Mouse (Mus musculus) G1E (cell line): ENCODE measurements around the gene Plce1. TPM values are rescaled to one million over a fixed set of nuclear protein-coding genes. Genes with fewer than 3 reads are reported as not detected.

Source experiments
- ATAC-seq: 2 replicates; pipeline ENCODE4 v1.8.0; 2016; ENCODE audit warnings: mild to moderate bottlenecking; ENCODE audit not compliant: insufficient number of reproducible peaks, poor library complexity, low FRiP score, severe bottlenecking; ENCODE audit errors: extremely low read depth
- DNase-seq: peaks from one replicate; pipeline ENCODE4 v3.0.0; 2012; ENCODE audit warnings: low spot score
- H3K27me3 ChIP-seq: 2 replicates; pipeline ENCODE4 v1.6.1; 2012; ENCODE audit warnings: mild to moderate bottlenecking, low read length, inconsistent platforms; ENCODE audit not compliant: insufficient read depth
- H3K36me3 ChIP-seq: replicated peaks from 2 replicates; pipeline ENCODE3; 2012; ENCODE audit warnings: mild to moderate bottlenecking, inconsistent platforms
- H3K4me1 ChIP-seq: 2 replicates; pipeline ENCODE4 v1.6.1; 2012; ENCODE audit warnings: low read depth, low read length, inconsistent platforms, mixed read lengths; ENCODE audit not compliant: insufficient read depth
- H3K4me3 ChIP-seq: 2 replicates; pipeline ENCODE4 v1.5.1; 2012; ENCODE audit warnings: low read depth, mild to moderate bottlenecking, inconsistent platforms, low read length, moderate library complexity, mixed read lengths
- H3K9me3 ChIP-seq: replicated peaks from 2 replicates; pipeline ENCODE4 v1.6.1; 2012; ENCODE audit warnings: inconsistent platforms
- CTCF ChIP-seq: IDR thresholded peaks from 2 replicates; pipeline ENCODE4 v1.5.1; 2012; ENCODE audit warnings: low read depth, low read length, inconsistent platforms, mixed read lengths
- GATA1 ChIP-seq: IDR thresholded peaks from 2 replicates; pipeline ENCODE4 v1.6.1; 2012; ENCODE audit warnings: borderline replicate concordance, low read length, inconsistent platforms, mixed read lengths
- GATA2 ChIP-seq: IDR thresholded peaks from 2 replicates; pipeline ENCODE4 v1.6.1; 2012; ENCODE audit warnings: low read depth, low read length, inconsistent platforms, borderline replicate concordance
- POLR2AphosphoS5 ChIP-seq: IDR thresholded peaks from 2 replicates; pipeline ENCODE4 v1.6.1; 2012; ENCODE audit warnings: low read depth, low read length, inconsistent platforms; ENCODE audit not compliant: insufficient replicate concordance
- TAL1 ChIP-seq: conservative IDR thresholded peaks from 2 replicates; pipeline ENCODE4 v1.6.1; 2012; ENCODE audit warnings: low read depth, low read length, inconsistent platforms, mixed read lengths
- polyA plus RNA-seq: library from polyadenylated mRNA; stranded (reverse); fragments of >175 nt; gene quantifications from 2 replicates; pipeline ENCODE4 v1.2.3, GENCODE M21; 2012
- total RNA-seq, 2 experiments: library from RNA; stranded (forward) in 1 of 2; stranded (reverse) in 1 of 2; fragments of 200-1000 nt in 1 of 2; fragments of >200 nt in 1 of 2; fragmentation: Nextera tagmentation in 1 of 2; gene quantifications; 2 replicates each; pipeline ENCODE4 v1.2.3; 2014 to 2017

The Plce1 gene
- total and polyA plus RNA-seq, 3 experiments, result 0.16 TPM; not detected in 2

DNA sequence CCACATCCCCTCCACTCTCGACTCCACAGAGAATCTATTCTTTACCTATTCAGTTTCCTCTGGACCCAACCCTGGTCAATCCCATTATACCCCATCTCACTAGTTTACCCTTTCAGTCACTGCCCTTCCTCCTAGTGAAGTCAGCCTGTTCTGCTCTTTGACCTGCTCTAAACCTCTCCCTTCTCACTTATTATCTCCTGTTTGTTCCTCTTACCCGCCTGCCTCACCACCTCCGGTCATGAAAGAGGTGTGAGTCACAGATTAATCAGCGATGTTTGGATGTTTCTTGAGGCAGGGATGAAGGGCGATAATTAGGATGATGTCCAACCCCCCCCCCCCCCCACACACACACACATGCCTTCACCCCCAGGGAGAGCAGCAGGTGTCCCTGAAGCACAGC, 120.2 kb downstream of the Plce1 start:
- DNase-seq, result no peak
- Histone ChIP-seq H3K36me3 (no peaks in the 10 kb centered on the region), H3K27me3 (no peaks in the 10 kb centered on the region; the same call in 1 of the 2 replicates), H3K4me1 (no peaks in the 10 kb centered on the region), H3K9me3 (no peaks in the 10 kb centered on the region), H3K4me3 (no peak overlapping the region)
- no peak for ATAC-seq
- TF ChIP-seq GATA1, result no peak
- TF ChIP-seq POLR2AphosphoS5, result no peak

DNA sequence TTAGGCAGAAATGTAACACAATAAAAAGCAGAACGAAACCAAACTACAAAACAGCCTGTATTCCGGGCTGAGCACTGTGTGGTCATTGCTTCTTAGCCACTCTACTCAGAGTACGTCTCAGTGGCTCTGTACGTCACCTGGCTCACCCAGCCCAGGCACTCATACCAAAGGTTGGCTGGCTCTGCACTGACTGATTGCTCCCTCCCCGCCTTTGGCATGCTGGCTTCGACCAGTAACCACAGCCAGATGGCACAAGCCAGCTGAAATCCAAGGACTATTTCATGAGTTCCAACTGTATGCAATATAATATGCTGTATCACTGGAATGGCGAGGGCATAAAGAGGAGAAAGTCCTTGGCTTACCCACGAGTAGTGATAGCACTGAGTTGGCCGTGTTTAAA, 121.9 kb downstream of the Plce1 start:
- no peaks in the 10 kb centered on the region for H3K9me3 ChIP-seq
- H3K4me1 ChIP-seq, result no peaks in the 10 kb centered on the region
- ATAC-seq (no peak), DNase-seq (no peak)
- H3K36me3 ChIP-seq, result no peaks in the 10 kb centered on the region
- TF ChIP-seq POLR2AphosphoS5, result no peak
- no peak for TF ChIP-seq TAL1
- TF ChIP-seq CTCF, result no peak
- TF ChIP-seq GATA1, result no peak
- no peak for TF ChIP-seq GATA2
- H3K4me3 ChIP-seq, result no peak overlapping the region
- H3K27me3 ChIP-seq, result no peaks in the 10 kb centered on the region; the same call in 1 of the 2 replicates

DNA sequence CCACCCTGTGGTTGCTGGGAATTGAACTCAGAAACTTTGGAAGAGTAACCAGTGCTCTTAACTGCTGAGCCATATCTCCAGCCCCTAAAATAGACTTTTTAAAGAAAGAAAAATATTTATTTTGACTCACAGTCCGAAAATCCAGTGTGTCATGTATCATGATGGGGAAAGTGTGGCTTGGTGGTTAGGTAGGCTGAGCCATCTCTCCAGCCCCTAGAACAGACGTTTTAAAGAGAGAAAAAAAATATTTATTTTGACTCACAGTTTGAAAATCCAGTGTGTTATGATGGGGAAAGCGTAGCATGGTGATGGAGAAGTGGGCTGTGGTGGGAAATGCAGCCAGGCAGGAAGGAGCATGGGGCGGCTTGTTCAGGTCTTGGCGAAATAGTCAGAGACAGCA, 126.3 kb downstream of the Plce1 start:
- H3K36me3 ChIP-seq, result no peaks in the 10 kb centered on the region
- no peaks in the 10 kb centered on the region for H3K4me1 ChIP-seq
- ATAC-seq (no peak), DNase-seq (no peak)
- H3K4me3 ChIP-seq, result no peak overlapping the region
- H3K9me3 ChIP-seq, result no peaks in the 10 kb centered on the region
- TF ChIP-seq GATA1 (no peak), TAL1 (no peak), GATA2 (no peak), POLR2AphosphoS5 (no peak), CTCF (no peak)
- no peaks in the 10 kb centered on the region for H3K27me3 ChIP-seq

DNA sequence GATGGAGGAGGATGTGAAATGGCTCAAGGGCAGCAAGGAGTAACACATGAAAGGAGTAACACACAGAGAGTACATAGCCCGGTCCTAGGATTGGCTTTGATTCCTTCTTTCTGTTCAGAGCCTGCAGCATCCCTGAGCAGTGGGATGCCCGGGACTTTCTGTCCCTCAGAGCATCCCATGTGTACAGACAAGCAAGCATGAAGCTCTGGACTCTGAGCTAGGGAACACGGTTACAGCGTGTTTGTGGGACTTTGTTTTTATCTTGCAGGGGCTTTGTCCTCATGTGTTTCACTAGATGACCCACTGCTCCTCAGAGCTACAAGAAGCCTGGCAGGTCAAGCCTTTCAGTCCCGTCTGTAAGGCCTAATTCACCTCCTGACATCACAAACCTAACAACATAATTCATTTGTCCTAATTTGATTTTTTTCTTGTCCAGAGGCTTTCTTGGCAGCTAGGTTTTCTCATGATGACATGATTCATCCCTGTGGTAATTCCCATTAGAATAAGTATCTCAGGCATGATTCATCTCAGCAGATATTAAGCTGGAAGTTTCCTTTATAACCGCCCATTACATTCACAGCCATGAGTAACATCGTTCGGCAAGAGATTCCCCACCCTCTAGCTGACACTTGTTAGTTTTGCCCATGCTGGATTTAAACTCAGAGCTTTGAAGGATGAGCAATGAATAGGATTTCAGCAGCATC, 128.2 kb downstream of the Plce1 start:
- DNase-seq (no peak), ATAC-seq (no peak)
- no peaks in the 10 kb centered on the region for H3K27me3 ChIP-seq
- H3K4me3 ChIP-seq, result no peak overlapping the region
- TF ChIP-seq TAL1 (no peak), POLR2AphosphoS5 (no peak), CTCF (no peak), GATA2 (no peak), GATA1 (no peak)
- H3K9me3 ChIP-seq, result no peaks in the 10 kb centered on the region
- H3K36me3 ChIP-seq, result no peaks in the 10 kb centered on the region
- no peaks in the 10 kb centered on the region for H3K4me1 ChIP-seq

DNA sequence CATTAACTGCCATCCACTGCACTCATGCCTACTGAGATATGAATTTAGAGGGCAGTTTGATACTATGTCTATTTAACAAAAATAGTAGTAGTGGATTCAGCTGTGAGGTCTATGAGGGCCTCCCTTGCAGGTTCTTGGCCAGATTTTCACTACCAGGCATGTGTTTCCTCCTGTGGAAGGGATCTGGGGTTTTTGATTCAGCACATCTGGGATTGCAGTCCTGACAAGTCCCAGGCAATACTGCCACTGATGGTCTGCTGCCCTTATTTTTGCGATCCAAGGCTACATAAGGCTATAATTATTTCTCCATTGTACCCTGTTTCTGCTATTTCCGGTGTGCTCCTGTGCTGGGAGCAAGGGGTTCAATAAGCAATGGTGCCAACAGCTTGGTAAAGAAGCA, 129.4 kb downstream of the Plce1 start:
- H3K4me1 ChIP-seq, result no peaks in the 10 kb centered on the region
- H3K36me3 ChIP-seq, result no peaks in the 10 kb centered on the region
- H3K4me3 ChIP-seq, result no peak overlapping the region
- no peaks in the 10 kb centered on the region for H3K27me3 ChIP-seq
- H3K9me3 ChIP-seq, result no peaks in the 10 kb centered on the region
- DNase-seq (no peak), ATAC-seq (no peak)
- TF ChIP-seq POLR2AphosphoS5, result no peak
- TF ChIP-seq CTCF, result no peak
- no peak for TF ChIP-seq GATA2
- no peak for TF ChIP-seq TAL1

DNA sequence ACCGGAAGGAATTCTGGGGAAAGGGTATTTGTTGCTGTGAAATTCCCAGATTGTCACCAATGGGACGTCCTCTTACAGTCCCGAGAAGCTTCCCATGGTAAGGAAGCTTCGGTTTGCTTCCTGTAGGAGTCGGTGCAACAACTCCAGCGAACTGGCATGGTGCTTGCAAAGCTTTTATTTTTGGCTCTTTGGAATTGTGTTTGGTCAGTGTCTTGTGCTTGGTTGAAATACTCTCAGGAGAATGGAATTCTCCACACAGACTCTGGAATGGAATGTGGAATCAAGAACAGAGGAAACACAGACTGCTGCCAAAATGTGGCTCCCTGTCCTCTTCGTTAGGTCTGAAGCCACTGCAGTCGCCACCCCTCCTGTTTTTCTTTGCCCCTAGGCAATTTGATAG, 129.9 kb downstream of the Plce1 start:
- Histone ChIP-seq H3K4me3 (no peak overlapping the region), H3K36me3 (no peaks in the 10 kb centered on the region), H3K4me1 (no peaks in the 10 kb centered on the region), H3K9me3 (no peaks in the 10 kb centered on the region), H3K27me3 (no peaks in the 10 kb centered on the region)
- no peak for TF ChIP-seq GATA1
- TF ChIP-seq CTCF, result no peak
- no peak for TF ChIP-seq GATA2
- TF ChIP-seq TAL1, result no peak
- TF ChIP-seq POLR2AphosphoS5, result no peak
- DNase-seq, result no peak
- ATAC-seq, result no peak

DNA sequence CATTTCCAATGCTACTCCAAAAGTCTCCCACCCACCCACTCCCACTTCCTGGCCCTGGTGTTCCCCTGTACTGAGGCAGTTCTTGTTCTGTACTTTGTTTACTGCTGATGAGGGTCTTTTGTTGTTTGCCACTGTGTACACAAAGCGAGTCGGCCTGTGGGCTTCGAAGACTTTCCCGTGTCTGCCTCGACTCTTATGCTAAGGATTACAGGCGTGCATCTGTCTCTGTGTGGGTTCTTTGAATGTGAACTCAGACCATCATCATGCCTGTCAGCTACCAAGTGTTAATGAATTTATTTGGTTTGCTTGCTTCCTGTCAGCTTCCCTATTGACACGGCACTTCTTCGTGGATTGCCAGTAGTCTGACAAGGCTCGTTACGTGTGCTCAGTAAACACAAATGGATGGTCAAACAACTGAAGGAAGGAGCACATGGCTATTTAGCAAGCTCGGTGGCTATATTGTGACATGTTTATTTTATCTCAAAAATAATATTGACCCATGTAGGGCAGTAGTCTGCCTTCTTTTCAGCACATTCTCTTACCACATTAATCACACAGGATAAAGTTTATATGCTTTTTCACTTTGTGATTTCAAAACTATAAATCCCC, 133.3 kb downstream of the Plce1 start:
- DNase-seq, result no peak
- TF ChIP-seq CTCF, result no peak
- no peak for TF ChIP-seq POLR2AphosphoS5
- no peak for TF ChIP-seq GATA1
- no peak for TF ChIP-seq GATA2
- TF ChIP-seq TAL1, result no peak
- Histone ChIP-seq H3K27me3 (no peaks in the 10 kb centered on the region), H3K4me3 (no peak overlapping the region), H3K36me3 (no peaks in the 10 kb centered on the region), H3K9me3 (no peaks in the 10 kb centered on the region), H3K4me1 (no peaks in the 10 kb centered on the region)
- ATAC-seq, result no peak
